In the genomic region with DNA sequence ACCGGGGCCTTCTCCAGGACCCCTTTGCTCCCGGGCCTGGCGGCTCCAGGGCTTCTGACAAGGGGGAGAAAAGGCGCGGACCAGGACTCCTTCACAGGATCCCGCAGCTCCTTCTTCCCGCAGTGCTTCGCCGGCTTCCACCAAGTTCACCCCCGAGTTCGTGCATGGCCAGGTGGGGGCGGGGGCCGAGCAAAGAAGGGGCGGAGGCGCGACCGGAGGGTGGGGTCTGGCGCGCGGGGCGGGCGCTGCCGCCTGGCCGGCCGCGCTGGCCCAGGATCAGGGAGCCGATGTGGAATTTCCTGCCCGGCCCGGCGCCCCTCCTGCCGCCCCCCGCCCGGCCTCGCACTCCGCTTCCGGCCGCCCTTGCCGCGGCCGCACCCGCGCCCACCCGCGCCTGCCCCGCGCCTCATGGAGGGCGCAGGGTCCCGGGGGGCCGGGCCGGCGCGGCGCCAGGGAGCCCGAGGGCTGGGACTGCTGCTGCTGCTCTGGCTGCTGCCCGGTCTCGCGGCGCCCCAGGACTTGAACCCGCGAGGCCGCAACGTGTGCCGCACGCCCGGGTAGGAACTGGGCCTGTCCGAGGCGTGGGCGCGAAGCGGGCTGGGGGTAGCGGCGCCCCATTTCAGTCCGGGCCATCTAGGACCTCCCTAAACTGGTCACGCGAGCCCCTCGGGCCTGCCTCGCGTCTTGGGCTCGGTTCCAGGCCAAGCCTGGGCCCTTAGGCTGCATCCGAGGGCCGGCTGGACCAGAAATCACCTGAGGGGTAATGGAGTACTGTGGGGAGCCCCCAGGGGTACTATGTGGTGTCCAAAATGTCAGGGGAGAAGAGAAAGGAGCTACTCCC, we compare ENCODE assay signal across 8 mouse cellular contexts. TPM values are rescaled to one million over a fixed set of nuclear protein-coding genes. Genes with fewer than 3 reads are reported as not detected.
A peak's percentile ranks its signal among the peaks of the same experiment; 100 is the strongest.
DNase-seq lines count a peak whose midpoint lies in the region; ATAC-seq and TF ChIP-seq lines count a peak whose summit lies in the region.

Gene Scarf2, plus strand, starts transcription at position 312 of the 841 bp plus-strand sequence.

- peak; percentile 21; the same call in 1 of the 2 replicates for ATAC-seq in hindbrain, embryonic 14.5 days (ENCODE audit: low FRiP score)
- ATAC-seq in liver, embryonic 15.5 days (ENCODE audit: insufficient read depth): no peak

- H3K27ac ChIP-seq in hindbrain, embryonic 14.5 days: no peak within 1 kb of the TSS
- H3K27ac ChIP-seq in liver, embryonic 15.5 days (replicated peaks): no peak within 1 kb of the TSS; the same call in 1 of the 2 replicates
- no peak within 1 kb of the TSS for H3K27ac ChIP-seq in olfactory bulb, adult 2 months (ENCODE audit: insufficient read depth, low read depth, low read length)

- WGBS in hindbrain, embryonic 14.5 days: 1% methylated on average over 56 of the region's 81 CpGs
- WGBS in liver, embryonic 15.5 days (ENCODE audit: insufficient replicate concordance): 2% methylated on average over 77 of the region's 81 CpGs
- 6% methylated on average over 77 of the region's 81 CpGs for WGBS in olfactory bulb, adult 2 months

- H3K9me3 ChIP-seq in hindbrain, embryonic 14.5 days (ENCODE audit: control insufficient read depth, low read length): no peaks in the 10 kb centered on the region
- no peaks in the 10 kb centered on the region for H3K9me3 ChIP-seq in liver, embryonic 15.5 days (replicated peaks)

- peak within 1 kb of the TSS; percentile 46 for H3K4me3 ChIP-seq in hindbrain, embryonic 14.5 days (replicated peaks; ENCODE audit: low read length)
- H3K4me3 ChIP-seq in liver, embryonic 15.5 days (replicated peaks): peak within 1 kb of the TSS; percentile 43
- H3K4me3 ChIP-seq in olfactory bulb, adult 2 months (ENCODE audit: insufficient read depth, low read depth, low read length): peak within 1 kb of the TSS; percentile 43

- H3K4me2 ChIP-seq in hindbrain, embryonic 14.5 days (replicated peaks): peak within 1 kb of the TSS; percentile 79
- peak within 1 kb of the TSS; percentile 66 for H3K4me2 ChIP-seq in liver, embryonic 15.5 days

- peaks cover 14% of the 10 kb centered on the region for H3K36me3 ChIP-seq in hindbrain, embryonic 14.5 days (replicated peaks; ENCODE audit: control insufficient read depth, insufficient read depth)
- H3K36me3 ChIP-seq in liver, embryonic 15.5 days (replicated peaks): 0 out of 2 replicates have a peak, but pooled peaks cover 6% of the 10 kb centered on the region

- H3K9ac ChIP-seq in hindbrain, embryonic 14.5 days: peak within 1 kb of the TSS; percentile 61
- H3K9ac ChIP-seq in liver, embryonic 15.5 days: peak within 1 kb of the TSS; percentile 23; the same call in 1 of the 2 replicates

- no peak for TF ChIP-seq POLR2A in olfactory bulb, adult 2 months (IDR thresholded peaks at IDR 0.05; ENCODE audit: insufficient read depth, low read depth, low read length)

- H3K27me3 ChIP-seq in hindbrain, embryonic 14.5 days (ENCODE audit: control insufficient read depth, insufficient read depth, low read length): peaks cover 68% of the 10 kb centered on the region
- peaks cover 86% of the 10 kb centered on the region for H3K27me3 ChIP-seq in liver, embryonic 15.5 days

- intact Hi-C loops in left cerebral cortex, postnatal 25 days (cut with DNase I): no loop called here

- no peak for TF ChIP-seq CTCF in olfactory bulb, adult 2 months (IDR thresholded peaks at IDR 0.05; ENCODE audit: insufficient read depth, low read depth, low read length)

- 0 out of 2 replicates have a peak, but pooled peaks cover 9% of the 10 kb centered on the region for H3K4me1 ChIP-seq in hindbrain, embryonic 14.5 days (replicated peaks; ENCODE audit: control insufficient read depth, insufficient read depth, low read length)
- H3K4me1 ChIP-seq in liver, embryonic 15.5 days (replicated peaks): peaks cover 18% of the 10 kb centered on the region
- H3K4me1 ChIP-seq in olfactory bulb, adult 2 months (ENCODE audit: control insufficient read depth, insufficient read depth, low read length): peaks cover 11% of the 10 kb centered on the region

- no peak for DNase-seq in urinary bladder, adult 2 months (ENCODE audit: low spot score)
- DNase-seq in urinary bladder, postnatal 10 days (ENCODE audit: low spot score): no peak
- peak; percentile 39 for DNase-seq in gastrocnemius, adult 18-20 months (ENCODE audit: low spot score)
- DNase-seq in hindbrain, embryonic 14.5 days (ENCODE audit: low spot score): no peak
- no peak for DNase-seq in right cerebral cortex, postnatal 36 days (ENCODE audit: low spot score in 2 of 2)
- no peak for DNase-seq in left cerebral cortex, postnatal 25 days (ENCODE audit: low spot score in 2 of 2)

RNA-seq across cellular contexts. Expression of gene Scarf2, which starts in this region (rescaled TPM):
- 36.0 and 45.5 TPM in 2 replicates for polyA plus RNA-seq in urinary bladder, adult 2 months (2012; rRNA removed)
- 1 to 10 TPM; 2.6 to 4.0 TPM for total RNA-seq in gastrocnemius, adult 18-20 months (2021)
- 2.9 and 3.4 TPM in 2 replicates for polyA plus RNA-seq in hindbrain, embryonic 14.5 days (2014; fragmentation: Nextera tagmentation; extraction: Ambion mirVana)
- 1.0 and 1.8 TPM in 2 replicates for polyA plus RNA-seq in liver, embryonic 15.5 days (2015; fragmentation: Nextera tagmentation; extraction: Ambion mirVana)
- polyA plus RNA-seq in olfactory bulb, adult 2 months (2012; ENCODE audit: insufficient read depth, insufficient read length, low replicate concordance, missing spikeins): not detected in 2 replicates
- total RNA-seq in left cerebral cortex, postnatal 25 days (2021): 1 to 10 TPM; 2.9 to 3.2 TPM
